Mouse (Mus musculus): ENCODE measurements around the gene Gm17018. TPM values are rescaled to one million over a fixed set of nuclear protein-coding genes. Genes with fewer than 3 reads are reported as not detected.

The Gm17018 gene
- polyA plus RNA-seq, 1 experiment: 32.6 TPM

DNA sequence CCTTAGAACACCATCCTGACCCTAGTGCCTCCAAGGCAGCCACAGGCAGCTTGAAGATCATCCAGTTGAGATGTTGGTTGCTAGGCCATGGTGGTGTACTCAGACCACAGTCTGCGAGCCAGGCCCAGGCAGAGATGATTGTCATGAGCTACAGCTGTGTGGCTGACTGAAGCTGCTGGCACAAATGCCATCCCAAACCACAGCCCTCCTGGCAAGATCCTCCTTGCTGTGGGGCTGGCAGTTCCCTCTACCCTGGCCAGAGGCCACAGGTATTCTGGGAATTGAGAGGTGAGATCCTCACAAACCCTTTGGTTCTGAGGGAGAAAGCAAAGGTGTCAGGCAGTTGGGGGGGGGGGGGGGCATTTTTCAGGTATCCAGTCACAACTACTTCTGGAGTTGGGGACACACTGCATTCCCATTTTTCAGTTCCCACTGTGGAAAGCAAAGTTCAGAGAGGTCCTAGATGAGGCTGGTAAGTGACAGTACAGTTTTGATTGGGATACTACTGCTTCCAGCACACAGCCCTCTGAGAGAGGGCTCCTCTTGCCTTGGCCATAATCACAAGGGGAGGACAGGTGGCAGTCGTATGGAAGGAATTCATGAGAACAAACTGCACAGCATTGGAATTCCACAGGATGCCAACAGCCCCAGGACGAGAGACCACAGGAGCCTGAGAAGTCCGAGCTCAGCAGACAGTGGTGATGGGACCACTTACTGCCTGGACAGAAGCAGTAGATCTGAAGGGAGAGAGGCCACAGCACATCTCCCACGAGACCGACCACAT lies 27.3 kb downstream of the Gm17018 start:
- no peak for TF ChIP-seq POLR2A (IDR thresholded peaks at IDR 0.05; ENCODE audit: borderline replicate concordance, control insufficient read depth, low read depth, low read length)
- no peak for TF ChIP-seq CTCF (IDR thresholded peaks at IDR 0.05; ENCODE audit: control insufficient read depth, insufficient read depth, low read length)
- Histone ChIP-seq H3K27ac (ENCODE audit: control insufficient read depth, insufficient read depth, low read depth, low read length, poor library complexity) (no peak overlapping the region), H3K4me1 (ENCODE audit: control insufficient read depth, insufficient read depth, low read length) (peaks cover 6% of the 10 kb centered on the region), H3K4me3 (replicated peaks; ENCODE audit: control insufficient read depth, low read depth, low read length) (no peak overlapping the region)
- WGBS: 78% methylated on average over 6 of the region's 6 CpGs

DNA sequence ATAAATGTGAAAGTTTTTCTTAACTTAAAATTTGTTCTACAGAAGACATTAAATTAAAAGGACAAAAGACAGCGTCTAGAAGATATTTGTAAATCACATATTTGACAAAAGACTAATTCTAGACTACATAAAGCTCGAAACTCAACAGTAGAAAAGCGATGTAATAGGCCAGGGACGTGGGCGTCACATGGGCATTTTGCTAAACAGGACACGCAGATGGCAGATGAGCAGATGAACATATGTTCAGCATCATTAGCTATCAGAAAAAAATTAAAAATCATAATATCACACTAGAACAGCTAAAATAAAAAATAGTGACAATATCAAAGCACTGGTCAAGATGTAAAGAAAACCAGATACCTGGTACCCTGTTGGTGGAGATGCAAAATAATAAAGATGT lies 29.3 kb downstream of the Gm17018 start:
- 88% methylated on average over 6 of the region's 6 CpGs for WGBS
- H3K27ac ChIP-seq (ENCODE audit: control insufficient read depth, insufficient read depth, low read depth, low read length, poor library complexity): no peak overlapping the region
- TF ChIP-seq POLR2A (IDR thresholded peaks at IDR 0.05; ENCODE audit: borderline replicate concordance, control insufficient read depth, low read depth, low read length): no peak
- TF ChIP-seq CTCF (IDR thresholded peaks at IDR 0.05; ENCODE audit: control insufficient read depth, insufficient read depth, low read length): no peak
- H3K4me3 ChIP-seq (replicated peaks; ENCODE audit: control insufficient read depth, low read depth, low read length): no peak overlapping the region
- H3K4me1 ChIP-seq (ENCODE audit: control insufficient read depth, insufficient read depth, low read length): peaks cover 3% of the 10 kb centered on the region

DNA sequence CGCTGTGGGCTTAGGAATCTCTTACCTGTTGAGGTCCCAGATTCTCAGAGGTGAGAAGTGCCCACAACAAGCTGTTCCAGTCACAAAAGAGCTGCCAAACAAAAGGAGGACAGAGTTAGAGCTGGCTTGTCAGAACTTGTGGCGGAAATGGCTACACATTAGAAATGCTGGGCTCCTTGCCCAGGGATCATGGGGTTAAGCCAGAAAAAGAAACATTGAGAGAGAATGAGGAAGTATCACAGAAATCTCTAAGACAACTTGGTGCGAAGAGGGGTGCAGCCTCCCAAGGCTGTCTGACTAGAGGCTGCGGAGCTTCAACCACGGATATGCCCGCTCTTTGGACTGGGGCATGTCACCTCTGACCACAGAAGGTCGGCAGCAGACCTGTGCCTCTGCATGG lies 31.3 kb downstream of the Gm17018 start:
- H3K27ac ChIP-seq (ENCODE audit: control insufficient read depth, insufficient read depth, low read depth, low read length, poor library complexity): peak overlapping the region; percentile 35; the same call in 1 of the 2 replicates
- H3K4me1 ChIP-seq (ENCODE audit: control insufficient read depth, insufficient read depth, low read length): no peaks in the 10 kb centered on the region; the same call in 1 of the 2 replicates
- H3K4me3 ChIP-seq (replicated peaks; ENCODE audit: control insufficient read depth, low read depth, low read length): peak overlapping the region; percentile 4
- 10% methylated on average over 7 of the region's 7 CpGs for WGBS
- TF ChIP-seq POLR2A (IDR thresholded peaks at IDR 0.05; ENCODE audit: borderline replicate concordance, control insufficient read depth, low read depth, low read length) (0 out of 2 replicates have a peak, but pooled peaks have one; percentile 18), CTCF (IDR thresholded peaks at IDR 0.05; ENCODE audit: control insufficient read depth, insufficient read depth, low read length) (no peak)

DNA sequence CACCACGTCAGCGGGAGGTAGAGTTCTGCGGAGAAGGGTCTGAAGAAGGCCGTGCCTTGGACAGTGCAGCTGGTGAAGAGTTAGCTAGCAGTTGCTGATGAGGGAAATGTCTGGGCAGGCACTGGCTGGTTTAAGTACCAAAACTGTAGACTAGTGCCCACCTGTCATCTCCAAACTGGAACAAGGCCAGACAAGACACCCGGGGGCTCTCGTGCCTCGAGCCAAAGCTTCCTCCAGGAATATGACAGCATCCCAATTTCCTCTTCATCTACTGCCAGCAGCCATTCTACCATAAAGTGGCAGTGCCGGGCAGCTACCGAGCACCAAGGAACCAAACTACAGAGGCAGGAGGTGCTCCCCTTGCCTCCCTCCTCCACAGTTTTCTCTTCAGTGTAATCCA lies 32.5 kb downstream of the Gm17018 start:
- H3K27ac ChIP-seq (ENCODE audit: control insufficient read depth, insufficient read depth, low read depth, low read length, poor library complexity): no peak overlapping the region
- 89% methylated on average over 9 of the region's 9 CpGs for WGBS
- H3K4me3 ChIP-seq (replicated peaks; ENCODE audit: control insufficient read depth, low read depth, low read length): no peak overlapping the region
- TF ChIP-seq POLR2A (IDR thresholded peaks at IDR 0.05; ENCODE audit: borderline replicate concordance, control insufficient read depth, low read depth, low read length) (no peak), CTCF (IDR thresholded peaks at IDR 0.05; ENCODE audit: control insufficient read depth, insufficient read depth, low read length) (no peak)
- no peaks in the 10 kb centered on the region; the same call in 1 of the 2 replicates for H3K4me1 ChIP-seq (ENCODE audit: control insufficient read depth, insufficient read depth, low read length)

DNA sequence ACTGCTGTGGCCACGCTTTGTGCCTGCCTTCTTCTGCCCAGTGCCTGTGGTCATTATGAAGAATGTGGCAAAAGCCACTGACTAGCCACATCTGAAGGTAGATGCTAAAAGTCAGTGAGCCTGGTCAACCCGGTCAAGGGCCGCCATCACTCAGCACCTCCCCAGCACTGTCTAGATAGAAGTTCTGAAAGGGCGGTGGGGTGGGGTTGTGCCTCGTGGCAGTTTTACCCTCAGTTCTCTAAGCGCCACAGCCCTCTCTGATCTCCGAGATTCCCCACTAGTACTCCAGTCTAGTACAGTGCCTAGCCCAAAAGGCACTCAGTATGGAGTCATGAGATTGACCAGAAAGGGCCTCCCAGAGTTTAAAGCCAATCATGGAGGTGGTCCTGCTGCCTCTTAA lies 33.7 kb downstream of the Gm17018 start:
- no peak for TF ChIP-seq POLR2A (IDR thresholded peaks at IDR 0.05; ENCODE audit: borderline replicate concordance, control insufficient read depth, low read depth, low read length)
- TF ChIP-seq CTCF (IDR thresholded peaks at IDR 0.05; ENCODE audit: control insufficient read depth, insufficient read depth, low read length): no peak
- Histone ChIP-seq H3K4me1 (ENCODE audit: control insufficient read depth, insufficient read depth, low read length) (no peaks in the 10 kb centered on the region; the same call in 1 of the 2 replicates), H3K27ac (ENCODE audit: control insufficient read depth, insufficient read depth, low read depth, low read length, poor library complexity) (no peak overlapping the region), H3K4me3 (replicated peaks; ENCODE audit: control insufficient read depth, low read depth, low read length) (no peak overlapping the region)
- WGBS: 93% methylated on average over 7 of the region's 7 CpGs

DNA sequence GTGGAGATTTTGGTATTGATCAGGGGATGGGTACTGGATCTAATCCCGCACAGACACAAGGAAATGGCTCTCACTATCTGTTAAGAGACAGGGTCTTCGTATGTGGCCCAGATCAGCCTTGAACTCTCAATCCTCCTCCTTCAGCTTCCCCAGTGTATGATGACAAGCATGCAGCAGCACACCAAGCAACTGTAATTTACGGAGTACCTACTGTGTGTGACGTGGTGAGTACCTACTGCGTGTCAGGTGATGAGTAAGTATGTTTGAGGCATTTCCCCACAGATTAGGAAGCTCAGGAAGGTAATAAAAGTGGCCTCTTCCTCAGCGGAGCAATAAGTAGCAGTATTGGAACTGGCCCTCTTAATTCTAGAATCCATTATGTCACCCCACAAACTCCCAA lies 35.1 kb downstream of the Gm17018 start:
- no peaks in the 10 kb centered on the region; the same call in 1 of the 2 replicates for H3K4me1 ChIP-seq (ENCODE audit: control insufficient read depth, insufficient read depth, low read length)
- WGBS: 90% methylated on average over 6 of the region's 6 CpGs
- no peak for TF ChIP-seq POLR2A (IDR thresholded peaks at IDR 0.05; ENCODE audit: borderline replicate concordance, control insufficient read depth, low read depth, low read length)
- no peak for TF ChIP-seq CTCF (IDR thresholded peaks at IDR 0.05; ENCODE audit: control insufficient read depth, insufficient read depth, low read length)
- H3K27ac ChIP-seq (ENCODE audit: control insufficient read depth, insufficient read depth, low read depth, low read length, poor library complexity): no peak overlapping the region
- no peak overlapping the region for H3K4me3 ChIP-seq (replicated peaks; ENCODE audit: control insufficient read depth, low read depth, low read length)

DNA sequence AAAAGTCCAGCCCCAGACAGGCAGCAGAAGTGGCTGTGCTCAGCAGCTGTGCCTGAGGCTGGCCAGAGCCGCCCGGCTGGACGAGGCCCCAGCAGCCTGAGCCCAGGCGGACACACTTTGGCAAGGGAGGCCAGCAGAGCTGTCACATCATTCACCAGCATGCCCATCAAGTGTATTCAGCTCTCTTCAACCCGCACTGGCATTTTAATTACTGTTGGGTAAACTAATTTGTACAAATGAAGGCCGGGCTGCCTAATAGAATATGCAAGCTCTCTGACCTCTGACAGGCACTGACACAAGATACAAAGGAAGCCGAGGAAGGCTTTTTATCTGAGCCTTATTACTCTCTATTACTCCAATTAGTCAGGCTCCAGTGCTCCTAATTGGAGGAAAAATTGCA lies 35.6 kb downstream of the Gm17018 start:
- H3K27ac ChIP-seq (ENCODE audit: control insufficient read depth, insufficient read depth, low read depth, low read length, poor library complexity): no peak overlapping the region
- H3K4me3 ChIP-seq (replicated peaks; ENCODE audit: control insufficient read depth, low read depth, low read length): no peak overlapping the region
- H3K4me1 ChIP-seq (ENCODE audit: control insufficient read depth, insufficient read depth, low read length): no peaks in the 10 kb centered on the region; the same call in 1 of the 2 replicates
- WGBS: 94% methylated on average over 7 of the region's 7 CpGs
- TF ChIP-seq POLR2A (IDR thresholded peaks at IDR 0.05; ENCODE audit: borderline replicate concordance, control insufficient read depth, low read depth, low read length) (no peak), CTCF (IDR thresholded peaks at IDR 0.05; ENCODE audit: control insufficient read depth, insufficient read depth, low read length) (no peak)

DNA sequence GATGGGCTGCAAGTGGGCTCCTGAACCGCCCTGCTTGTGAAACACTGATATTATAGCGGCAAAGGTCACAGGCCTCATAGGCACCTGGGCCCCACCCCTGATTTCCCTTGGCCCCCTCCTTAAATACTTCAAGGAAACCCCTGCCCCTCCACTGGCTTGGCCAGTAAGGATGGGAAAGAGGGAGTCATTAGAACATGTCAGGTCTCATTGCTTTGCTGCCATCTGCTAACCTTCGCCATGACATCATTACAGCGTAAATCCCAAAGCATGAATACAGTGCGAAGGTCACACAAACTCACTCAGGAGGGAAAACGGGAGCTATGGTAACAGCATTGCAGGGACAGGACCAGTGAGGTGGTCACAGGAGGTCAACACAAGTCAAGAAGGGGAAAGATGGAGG lies 36.0 kb downstream of the Gm17018 start:
- TF ChIP-seq CTCF (IDR thresholded peaks at IDR 0.05; ENCODE audit: control insufficient read depth, insufficient read depth, low read length) (no peak), POLR2A (IDR thresholded peaks at IDR 0.05; ENCODE audit: borderline replicate concordance, control insufficient read depth, low read depth, low read length) (no peak)
- 85% methylated on average over 6 of the region's 6 CpGs for WGBS
- Histone ChIP-seq H3K27ac (ENCODE audit: control insufficient read depth, insufficient read depth, low read depth, low read length, poor library complexity) (no peak overlapping the region), H3K4me1 (ENCODE audit: control insufficient read depth, insufficient read depth, low read length) (no peaks in the 10 kb centered on the region; the same call in 1 of the 2 replicates), H3K4me3 (replicated peaks; ENCODE audit: control insufficient read depth, low read depth, low read length) (no peak overlapping the region)

Data from bone marrow, adult 2 months (tissue).